Mouse (Mus musculus) lung, embryonic 16.5 days (tissue): Measurements from ENCODE around the gene Gab2. TPM values are rescaled to one million over a fixed set of nuclear protein-coding genes. Genes with fewer than 3 reads are reported as not detected.

ENCODE experiments used
- ATAC-seq: fragments of 200-750 bp; cut with Nextera tagmentation; 2 replicates; pipeline ENCODE4 v1.8.0; 2017; ENCODE audit warnings: low read depth, mild to moderate bottlenecking, moderate library complexity
- H3K27ac ChIP-seq: fragments of 300-500 bp; sonication (generic); 2 replicates; pipeline ENCODE4 v1.5.1; 2014; ENCODE audit warnings: mild to moderate bottlenecking, control low read depth, low read length
- H3K27me3 ChIP-seq: fragments of 300-500 bp; sonication (generic); 2 replicates; pipeline ENCODE4 v1.6.1; 2014; ENCODE audit warnings: low read depth, low read length, mixed read lengths; ENCODE audit not compliant: control insufficient read depth, insufficient read depth
- H3K36me3 ChIP-seq: fragments of 300-500 bp; sonication (generic); 2 replicates; pipeline ENCODE4 v1.6.1; 2014; ENCODE audit warnings: low read length; ENCODE audit not compliant: control insufficient read depth, insufficient read depth
- H3K4me1 ChIP-seq: fragments of 300-500 bp; sonication (generic); replicated peaks from 2 replicates; pipeline ENCODE4 v1.6.1; 2014; ENCODE audit warnings: low read length, mixed read lengths; ENCODE audit not compliant: control insufficient read depth, insufficient read depth
- H3K4me2 ChIP-seq: fragments of 300-500 bp; sonication (generic); 2 replicates; pipeline ENCODE4 v1.6.1; 2014; ENCODE audit warnings: low read depth, low read length, control low read depth
- H3K4me3 ChIP-seq: fragments of 300-500 bp; sonication (generic); 2 replicates; pipeline ENCODE4 v1.5.1; 2014; ENCODE audit warnings: mild to moderate bottlenecking, low read length, control low read depth
- H3K9ac ChIP-seq: fragments of 300-500 bp; sonication (generic); 2 replicates; pipeline ENCODE4 v1.6.1; 2014; ENCODE audit warnings: low read length, control low read depth
- H3K9me3 ChIP-seq: fragments of 300-500 bp; sonication (generic); 2 replicates; pipeline ENCODE4 v1.6.1; 2016; ENCODE audit warnings: low read length; ENCODE audit not compliant: control insufficient read depth
- WGBS: fragments of 180-500 bp; shearing (Covaris S2); extraction: QIAGEN DNeasy Blood & Tissue Kit; methylation state at CpG from one replicate; pipeline ENCODE4 v1.1.7; 2014; 5-methylcytosine and 5-hydroxymethylcytosine counted together
- polyA plus RNA-seq: library from polyadenylated mRNA; unstranded; fragments of >200 nt; fragmentation: Nextera tagmentation; extraction: Ambion mirVana; gene quantifications from 2 replicates; pipeline ENCODE4 v1.2.1, GENCODE M21; 2015

The Gab2 gene
- polyA plus RNA-seq, 1 experiment from 2014 or later = 8.9 TPM

DNA sequence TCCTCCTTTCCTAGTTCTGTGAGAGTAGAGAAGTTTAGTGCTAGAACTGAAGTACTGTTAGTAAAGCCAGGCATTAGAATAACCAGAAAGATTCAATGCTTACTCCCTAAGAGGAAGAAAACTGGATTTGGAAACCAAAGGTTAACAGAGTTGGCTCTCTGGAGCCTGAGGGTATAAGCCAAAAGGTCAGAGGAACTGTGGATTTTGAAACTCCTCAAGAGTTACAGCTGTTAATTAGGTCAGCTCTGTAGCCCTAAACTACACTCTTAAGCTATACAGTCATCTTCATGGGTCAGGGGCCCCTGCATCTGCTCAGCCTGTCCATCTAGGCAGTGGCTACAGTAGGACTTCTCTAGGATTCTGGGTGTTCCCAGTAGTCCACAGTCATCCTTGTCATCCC is 4.4 kb upstream of the Gab2 start:
- Histone ChIP-seq H3K4me3 (no peak overlapping the region), H3K27ac (no peak overlapping the region), H3K27me3 (no peaks in the 10 kb centered on the region), H3K36me3 (no peaks in the 10 kb centered on the region), H3K4me1 (peaks cover 8% of the 10 kb centered on the region), H3K9ac (no peak overlapping the region), H3K9me3 (no peaks in the 10 kb centered on the region), H3K4me2 (no peak overlapping the region)
- no peak for ATAC-seq

DNA sequence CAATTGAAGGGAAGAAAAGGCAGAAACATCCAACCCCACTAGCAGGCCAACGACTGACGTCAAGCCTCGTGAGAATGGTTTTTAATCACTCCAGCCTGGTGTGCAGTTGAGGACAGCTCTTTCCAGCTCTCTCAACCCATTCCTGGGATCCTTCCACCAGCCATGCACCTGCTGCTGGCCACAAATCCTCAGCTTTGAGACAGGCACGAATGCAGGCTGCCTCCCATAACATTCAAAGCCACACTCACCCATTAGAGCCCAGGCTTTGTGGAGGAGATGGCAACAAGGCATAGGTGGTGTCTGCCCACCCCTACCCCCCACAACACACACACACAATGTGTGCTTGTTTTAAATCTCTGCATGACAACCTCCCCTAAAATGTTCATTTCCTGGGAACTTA is 2.7 kb upstream of the Gab2 start:
- no peak overlapping the region for H3K9ac ChIP-seq
- no peak overlapping the region for H3K4me3 ChIP-seq
- 53% methylated on average over 4 of the region's 4 CpGs for WGBS
- no peaks in the 10 kb centered on the region for H3K27me3 ChIP-seq
- ATAC-seq = no peak
- H3K4me1 ChIP-seq = peaks cover 16% of the 10 kb centered on the region
- no peaks in the 10 kb centered on the region for H3K36me3 ChIP-seq
- no peaks in the 10 kb centered on the region for H3K9me3 ChIP-seq
- H3K4me2 ChIP-seq = no peak overlapping the region
- no peak overlapping the region for H3K27ac ChIP-seq

DNA sequence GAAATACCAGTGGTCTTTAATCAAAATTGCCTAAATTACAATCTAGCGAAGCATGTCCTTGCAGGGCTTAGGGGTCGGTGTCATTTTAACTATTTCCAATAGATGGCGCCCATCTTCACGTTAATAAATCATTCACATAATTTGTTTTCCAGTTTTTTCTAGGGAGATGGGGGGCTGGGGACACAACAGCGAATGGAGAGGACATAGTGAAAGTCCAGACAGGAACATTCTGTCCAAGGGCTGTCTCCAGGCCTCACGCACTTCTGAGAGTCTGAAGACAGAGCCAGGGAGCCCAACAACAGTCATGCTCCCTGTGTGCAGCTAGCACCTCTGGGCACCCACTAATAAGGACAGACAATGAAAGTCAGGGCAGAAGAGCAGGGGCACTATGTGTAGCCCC is 2.2 kb upstream of the Gab2 start:
- no peaks in the 10 kb centered on the region for H3K36me3 ChIP-seq
- peak overlapping the region; percentile 72 for H3K27ac ChIP-seq
- H3K9me3 ChIP-seq = no peaks in the 10 kb centered on the region
- no peak overlapping the region for H3K4me3 ChIP-seq
- H3K9ac ChIP-seq = peak overlapping the region; percentile 24; the same call in 1 of the 2 replicates
- no peaks in the 10 kb centered on the region for H3K27me3 ChIP-seq
- peaks cover 19% of the 10 kb centered on the region for H3K4me1 ChIP-seq
- peak overlapping the region; percentile 28; the same call in 1 of the 2 replicates for H3K4me2 ChIP-seq
- ATAC-seq = no peak
- 9% methylated on average over 6 of the region's 6 CpGs for WGBS

DNA sequence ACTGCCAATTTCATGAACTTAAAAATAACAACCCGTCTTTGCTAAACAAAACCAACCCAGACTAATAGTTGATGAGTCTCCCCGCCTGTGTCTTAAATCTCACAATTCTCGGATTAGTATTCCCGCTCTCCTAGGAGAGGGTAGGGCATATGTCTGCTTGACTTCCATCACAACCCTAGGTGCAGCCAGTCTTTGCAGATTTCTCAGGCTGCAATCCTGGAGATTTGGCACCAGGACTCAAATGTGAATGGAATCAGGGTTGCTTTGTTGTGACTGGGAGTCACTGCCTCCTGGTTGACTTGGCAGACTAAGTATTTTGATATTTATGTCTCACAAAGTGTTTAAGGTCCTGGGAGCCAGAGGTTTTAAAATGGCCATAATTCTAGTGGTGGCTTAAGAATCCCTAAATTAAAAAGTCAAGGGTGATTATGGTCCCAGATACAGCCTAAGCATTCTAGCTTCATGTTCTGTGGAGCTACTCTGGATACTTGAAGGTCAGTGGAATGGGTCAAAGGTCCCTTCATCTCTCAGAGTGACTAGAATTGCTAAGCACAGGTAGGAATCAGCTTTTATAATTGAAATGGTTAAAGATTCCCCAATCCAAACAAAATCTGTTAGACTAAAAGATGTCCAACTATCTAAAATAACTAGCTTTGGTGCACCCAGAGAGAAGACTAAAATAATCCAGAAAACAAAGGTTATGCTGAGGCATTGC is 1.6 kb upstream of the Gab2 start:
- Histone ChIP-seq H3K9me3 (no peaks in the 10 kb centered on the region), H3K4me2 (0 out of 2 replicates have a peak overlapping the region, but pooled peaks have one; percentile 28), H3K4me3 (no peak overlapping the region), H3K9ac (no peak overlapping the region; the same call in 1 of the 2 replicates), H3K36me3 (no peaks in the 10 kb centered on the region), H3K27me3 (no peaks in the 10 kb centered on the region), H3K4me1 (peaks cover 24% of the 10 kb centered on the region), H3K27ac (peak overlapping the region; percentile 72)
- 43% methylated on average over 4 of the region's 4 CpGs for WGBS
- ATAC-seq = no peak

GRCm38 (mm10) chr7:97080621-97081241 is 655 bp upstream of the Gab2 start:
- Histone ChIP-seq H3K4me1 (peaks cover 25% of the 10 kb centered on the region), H3K27me3 (no peaks in the 10 kb centered on the region), H3K4me3 (peak overlapping the region; percentile 87), H3K27ac (peak overlapping the region; percentile 92), H3K9me3 (no peaks in the 10 kb centered on the region), H3K9ac (peak overlapping the region; percentile 90), H3K36me3 (no peaks in the 10 kb centered on the region), H3K4me2 (peak overlapping the region; percentile 66)
- ATAC-seq = no peak
- WGBS = 43% methylated on average over 4 of the region's 4 CpGs

DNA sequence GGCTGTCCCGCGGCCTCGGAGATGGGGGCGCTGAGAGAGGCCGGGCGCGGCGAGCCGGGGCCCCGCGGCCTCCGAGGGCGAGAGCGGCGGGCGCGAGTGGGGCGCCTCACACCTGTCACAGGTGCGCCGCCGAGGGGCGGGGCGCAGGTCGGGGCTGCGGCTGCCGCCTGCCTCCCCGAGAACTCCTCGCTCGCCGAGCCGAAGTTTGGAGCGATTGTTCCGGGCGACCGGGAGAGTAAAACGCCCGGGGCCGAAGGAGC is 503 bp downstream of the Gab2 start:
- H3K36me3 ChIP-seq = no peaks in the 10 kb centered on the region
- H3K4me1 ChIP-seq = peaks cover 25% of the 10 kb centered on the region
- under 1% methylated on average over 27 of the region's 38 CpGs for WGBS
- ATAC-seq = no peak
- peak overlapping the region; percentile 95 for H3K27ac ChIP-seq
- H3K27me3 ChIP-seq = no peaks in the 10 kb centered on the region
- peak overlapping the region; percentile 90 for H3K9ac ChIP-seq
- peak overlapping the region; percentile 87 for H3K4me3 ChIP-seq
- H3K9me3 ChIP-seq = no peaks in the 10 kb centered on the region
- H3K4me2 ChIP-seq = peak overlapping the region; percentile 66

DNA sequence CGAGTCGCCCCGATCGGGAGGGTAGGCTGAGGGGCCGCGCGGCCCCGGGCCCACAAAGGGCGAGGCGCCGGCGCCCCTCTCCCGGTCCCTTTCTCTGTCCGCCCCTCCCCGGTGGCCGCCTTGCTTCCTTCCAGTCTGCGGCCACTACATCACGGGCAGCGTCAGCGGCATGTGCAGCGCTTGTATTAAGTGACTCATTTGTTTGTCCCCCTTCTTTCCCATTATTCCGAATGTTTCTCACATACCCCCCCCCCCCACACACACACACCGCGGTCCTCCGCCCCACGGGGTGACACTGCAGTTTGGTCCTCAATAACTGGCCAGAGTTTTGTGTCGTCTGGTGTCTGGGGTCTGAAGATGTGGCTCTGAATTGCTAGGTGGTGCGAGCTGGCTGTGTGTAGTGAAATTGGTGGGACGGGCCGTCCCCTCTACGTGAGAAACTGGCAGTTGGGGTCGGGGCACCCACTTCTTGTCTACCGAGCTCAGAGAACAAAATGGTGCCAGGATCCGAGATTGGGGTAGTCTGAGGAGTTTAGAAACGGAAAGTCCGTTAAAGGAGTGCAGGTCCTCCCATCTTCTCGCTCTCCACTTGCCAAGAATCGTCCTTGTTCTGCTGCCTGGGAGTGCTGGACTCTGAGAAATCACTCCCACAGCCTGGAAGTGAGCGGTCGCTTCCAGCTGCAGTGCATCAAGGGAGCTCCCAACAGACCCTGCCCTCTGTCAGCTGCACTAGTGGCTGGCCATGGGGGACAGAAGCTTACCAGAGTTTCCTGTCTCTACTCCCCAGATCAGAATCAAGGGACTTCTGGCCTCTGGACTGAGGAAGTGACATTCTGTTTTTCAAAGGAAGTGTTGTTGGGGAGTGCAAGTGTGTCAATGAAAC is 1.1 kb downstream of the Gab2 start:
- Histone ChIP-seq H3K4me3 (peak overlapping the region; percentile 87), H3K36me3 (no peaks in the 10 kb centered on the region), H3K9me3 (no peaks in the 10 kb centered on the region), H3K9ac (peak overlapping the region; percentile 90), H3K4me1 (peaks cover 25% of the 10 kb centered on the region), H3K27ac (peak overlapping the region; percentile 95), H3K4me2 (peak overlapping the region; percentile 66), H3K27me3 (no peaks in the 10 kb centered on the region)
- under 1% methylated on average over 33 of the region's 40 CpGs for WGBS
- peak; percentile 83 for ATAC-seq

DNA sequence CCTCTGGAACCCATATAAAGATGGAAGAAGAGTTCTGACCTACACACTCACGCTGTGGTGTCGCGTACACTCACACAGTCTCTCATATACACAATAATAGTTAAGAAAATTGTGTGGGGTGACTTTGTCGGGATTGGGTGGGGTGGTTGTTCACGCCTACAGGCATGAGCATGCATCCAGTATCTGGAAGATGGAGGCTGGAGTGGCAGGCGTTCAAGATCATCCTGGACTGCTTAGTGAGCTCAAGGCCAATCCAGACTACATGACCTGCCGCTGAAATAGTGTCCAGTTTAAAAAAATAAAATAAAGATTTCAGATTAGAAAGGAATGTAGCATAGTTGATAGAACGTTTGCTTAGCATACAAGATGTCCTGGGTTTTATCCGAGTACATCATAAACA is 2.2 kb downstream of the Gab2 start:
- no peaks in the 10 kb centered on the region for H3K9me3 ChIP-seq
- ATAC-seq = no peak
- no peaks in the 10 kb centered on the region for H3K27me3 ChIP-seq
- peak overlapping the region; percentile 95 for H3K27ac ChIP-seq
- H3K4me1 ChIP-seq = peaks cover 25% of the 10 kb centered on the region
- no peak overlapping the region; the same call in 1 of the 2 replicates for H3K4me3 ChIP-seq
- H3K4me2 ChIP-seq = peak overlapping the region; percentile 66
- H3K36me3 ChIP-seq = no peaks in the 10 kb centered on the region
- H3K9ac ChIP-seq = no peak overlapping the region
- 58% methylated on average over 9 of the region's 9 CpGs for WGBS

GRCm38 (mm10) chr7:97084181-97084580 is 2.8 kb downstream of the Gab2 start:
- Histone ChIP-seq H3K36me3 (no peaks in the 10 kb centered on the region), H3K4me3 (no peak overlapping the region), H3K4me2 (no peak overlapping the region), H3K27ac (peak overlapping the region; percentile 95; the same call in 1 of the 2 replicates), H3K9ac (no peak overlapping the region), H3K9me3 (no peaks in the 10 kb centered on the region), H3K4me1 (peaks cover 25% of the 10 kb centered on the region), H3K27me3 (no peaks in the 10 kb centered on the region)
- 73% methylated on average over 1 of the region's 1 CpGs for WGBS
- peak; percentile 37 for ATAC-seq
